Mouse (Mus musculus) T-helper 17 cell (primary cell): ENCODE measurements at regions not wholly inside any gene's neighbourhood (a gene's known extent, or its start where the extent isn't known, plus 50 kb on each side); places are given as distances from the start of the nearest gene placed in this dataset.

Experiments
- in situ Hi-C, 2 experiments: fragments of 300-600 bp; cut with MboI, MseI; formaldehyde crosslinking; loops; 1 replicate in 1 of 2; 2 replicates in 1 of 2; pipeline ENCODE4 v1.15.1; 2025; ENCODE audit warnings: high pct_unique_total_duplicates in 2 of 2

GRCm38 (mm10) chr7:75923951-75924467, 75.9 kb downstream of the Klhl25 start:
- in situ Hi-C loops = loop anchor here (5.0 to 10.0 kb wide), 5 partner anchors 43 to 1521 kb away; no protein-coding TSS in a partner anchor

DNA sequence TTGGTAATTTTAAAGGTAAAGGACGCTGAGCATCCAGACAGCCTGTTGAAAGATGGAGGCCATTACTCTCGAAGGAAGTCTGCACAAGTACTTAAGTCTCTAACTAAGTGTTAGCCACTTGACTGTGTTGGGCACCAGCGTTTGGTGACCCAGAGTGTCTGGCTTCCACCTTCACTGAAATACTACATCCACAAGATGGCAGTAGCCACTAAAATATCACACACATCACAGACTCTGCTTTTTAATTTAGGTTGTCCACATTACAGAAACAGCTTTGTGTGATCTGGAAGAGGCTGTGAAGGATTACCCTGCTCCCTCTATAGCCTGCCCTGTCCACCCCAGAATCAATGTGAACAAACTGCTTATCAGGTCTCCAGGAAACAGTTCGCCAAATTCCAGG, 79.4 kb downstream of the Klhl25 start:
- in situ Hi-C loops = loop anchor here (5.0 to 10.0 kb wide), 4 partner anchors 425 to 1517 kb away; no protein-coding TSS in a partner anchor

- in situ Hi-C loops = no loop called here
These were observed 95.7 kb downstream of the Klhl25 start for GRCm38 (mm10) chr7:75943844-75944243.

GRCm38 (mm10) chr7:75955671-75956070, 107.6 kb downstream of the Klhl25 start:
- in situ Hi-C loops = no loop called here

GRCm38 (mm10) chr7:75957366-75957765, 109.3 kb downstream of the Klhl25 start:
- in situ Hi-C loops = no loop called here

- in situ Hi-C loops = no loop called here
These were observed 112.0 kb downstream of the Klhl25 start for GRCm38 (mm10) chr7:75959903-75960620.

- in situ Hi-C loops = loop anchor here (5.0 kb wide), 2 partner anchors 34 to 46 kb away; no protein-coding TSS in a partner anchor
These were observed 120.1 kb downstream of the Klhl25 start for GRCm38 (mm10) chr7:75968177-75968576.

DNA sequence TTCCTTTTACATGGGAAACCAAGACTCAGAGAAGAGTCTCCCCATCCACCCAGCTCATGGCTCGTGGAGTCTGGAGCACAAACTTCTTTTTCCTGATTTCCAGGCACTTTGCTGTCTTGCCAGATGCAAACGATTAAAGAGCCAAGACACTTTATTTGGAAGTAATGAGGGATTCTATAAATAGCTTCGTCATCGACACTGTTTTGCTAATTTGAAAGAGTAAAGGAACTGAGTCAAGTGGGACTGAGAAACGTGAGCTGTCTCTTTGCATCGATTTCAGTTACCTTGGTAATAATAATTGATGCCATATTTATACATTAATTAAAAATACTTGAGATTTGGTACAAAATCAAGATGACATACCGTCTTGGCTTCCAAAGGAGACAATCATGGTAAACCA, 122.8 kb downstream of the Klhl25 start:
- in situ Hi-C loops = no loop called here

GRCm38 (mm10) chr7:75971706-75972105, 123.6 kb downstream of the Klhl25 start:
- in situ Hi-C loops = no loop called here

GRCm38 (mm10) chr7:75981560-75981959, 133.4 kb downstream of the Klhl25 start:
- in situ Hi-C loops = no loop called here

DNA sequence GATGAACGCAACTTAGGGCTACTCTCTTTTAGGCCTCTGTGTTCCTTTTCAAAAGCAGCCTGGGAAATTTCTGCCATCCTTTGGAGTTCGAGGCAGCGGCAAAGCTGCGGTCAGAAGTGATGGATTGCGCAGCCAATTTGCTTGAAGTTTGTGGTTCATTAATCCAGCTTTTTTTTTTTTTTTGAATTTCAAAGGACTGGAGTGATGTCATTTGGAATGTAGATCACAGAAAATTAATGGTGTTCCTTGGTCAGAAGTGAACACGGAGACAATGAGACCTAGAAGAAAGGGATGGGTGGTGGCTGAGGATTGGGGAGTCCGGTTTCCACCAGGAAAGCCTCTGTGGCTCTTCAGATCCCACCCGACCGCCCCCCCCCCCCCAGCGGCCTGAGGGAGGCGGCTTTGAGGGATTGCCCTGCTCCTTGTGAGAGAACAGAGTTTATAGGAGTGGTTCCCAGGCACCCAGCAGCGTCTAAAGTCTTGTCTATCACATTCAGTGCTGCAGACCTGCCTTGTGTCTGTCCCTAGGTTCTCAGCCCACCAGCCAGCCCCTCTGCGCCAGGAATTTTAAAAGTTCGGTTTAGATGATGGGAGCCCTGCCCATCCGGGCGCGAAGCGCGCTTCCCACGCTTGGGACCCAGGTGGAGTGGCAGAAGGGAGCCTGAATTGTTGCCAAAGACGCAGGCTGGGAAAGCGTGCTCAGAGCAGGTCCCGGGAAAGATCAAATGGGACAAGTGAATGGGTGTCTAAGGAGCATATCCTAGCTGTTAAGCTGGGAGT, 135.1 kb downstream of the Klhl25 start:
- in situ Hi-C loops = no loop called here

DNA sequence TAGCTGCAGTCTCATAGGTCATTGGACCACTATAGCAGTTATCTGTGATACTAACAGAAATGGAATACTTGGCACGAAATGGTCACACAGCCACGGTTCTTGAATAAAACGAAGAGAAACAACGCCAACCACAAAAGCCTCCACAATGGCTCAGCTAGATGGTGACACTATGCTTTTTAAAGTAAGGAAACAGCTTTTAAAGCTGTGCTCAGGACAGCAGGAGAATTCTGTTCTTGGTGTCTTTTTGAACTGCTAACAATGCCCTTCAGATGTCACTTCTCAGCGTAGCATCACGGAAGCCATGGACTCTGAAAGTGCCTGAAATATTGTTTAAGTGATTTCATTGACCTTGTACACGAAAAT, 135.7 kb downstream of the Klhl25 start:
- in situ Hi-C loops = no loop called here

DNA sequence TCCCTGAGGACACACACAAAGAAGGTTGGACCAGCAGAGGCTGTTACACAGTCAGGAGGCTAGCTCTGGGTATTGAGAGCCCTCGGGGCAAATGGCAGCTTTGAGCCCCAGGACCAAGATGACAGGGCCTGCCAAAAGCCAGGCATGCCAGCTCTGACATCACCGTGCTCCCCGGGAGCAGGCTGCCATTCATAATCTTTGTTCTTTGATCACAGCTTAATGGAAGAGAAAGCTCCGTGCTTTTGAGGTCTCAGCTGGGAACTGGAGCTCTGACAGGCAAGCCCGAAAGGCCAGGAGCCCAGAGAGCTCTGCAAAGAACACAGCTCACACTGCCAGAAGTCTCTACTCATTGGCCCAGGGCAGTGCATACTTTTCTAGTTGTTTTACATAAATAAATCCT, 150.7 kb downstream of the Klhl25 start:
- in situ Hi-C loops = no loop called here

DNA sequence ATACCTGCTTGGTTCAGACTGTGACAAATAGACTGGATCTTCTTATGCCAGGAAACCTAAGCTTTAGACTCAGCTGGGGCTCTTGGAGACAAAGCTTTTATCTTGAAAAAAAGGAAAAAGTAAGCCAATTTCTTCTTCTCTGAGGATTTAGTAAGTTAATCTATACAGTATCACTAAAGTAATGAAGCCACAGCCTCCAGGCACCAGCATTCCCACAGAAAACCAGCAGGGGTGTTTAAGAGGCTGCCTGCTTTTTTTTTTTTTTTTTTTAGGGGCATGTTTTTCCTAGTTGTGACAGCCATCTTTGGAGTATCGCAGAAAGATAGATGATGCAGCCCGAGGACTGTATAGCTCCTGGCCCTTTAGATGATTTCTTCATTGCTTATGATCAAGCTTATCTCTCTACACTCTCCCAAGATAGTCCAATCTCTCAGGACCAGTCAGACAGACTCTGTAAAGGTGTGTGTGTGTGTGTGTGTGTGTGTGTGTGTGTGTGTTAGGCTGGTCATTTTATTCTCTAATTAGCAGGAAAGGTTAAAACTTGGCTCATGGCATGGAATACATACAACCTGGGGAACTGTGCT, 151.3 kb downstream of the Klhl25 start:
- in situ Hi-C loops = no loop called here

GRCm38 (mm10) chr7:76001012-76001411, 152.9 kb downstream of the Klhl25 start:
- in situ Hi-C loops = loop anchor here (5.0 kb wide), 1 partner anchor 34 kb away; no protein-coding TSS in a partner anchor

- in situ Hi-C loops = no loop called here
These were observed 160.1 kb downstream of the Klhl25 start for GRCm38 (mm10) chr7:76008226-76008625.

- in situ Hi-C loops = loop anchor here in 1 of 2 experiments (10.0 kb wide), 3 partner anchors 97 to 1403 kb away; no protein-coding TSS in a partner anchor
These were observed 181.9 kb upstream of the Agbl1 start for GRCm38 (mm10) chr7:76047743-76048142.

DNA sequence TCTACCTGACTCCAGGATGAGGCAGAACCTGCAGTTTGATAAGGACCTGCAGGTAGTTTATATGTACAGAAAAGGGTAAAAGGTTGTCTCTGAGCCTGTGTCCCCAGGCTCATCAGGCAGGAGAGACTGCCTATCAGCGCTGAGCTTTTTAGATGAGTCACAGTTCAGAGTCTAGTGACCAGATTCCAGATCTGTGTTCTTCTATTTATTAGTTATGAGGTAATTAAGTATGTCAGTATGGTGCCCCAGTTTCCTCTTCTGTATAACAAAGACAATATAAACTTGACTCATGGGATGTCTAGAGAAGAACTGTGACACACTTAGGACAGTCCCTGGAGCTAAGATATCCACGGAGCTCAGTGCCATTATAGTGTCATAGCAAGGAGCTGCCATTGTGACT, 180.3 kb upstream of the Agbl1 start:
- in situ Hi-C loops = loop anchor here in 1 of 2 experiments (10.0 kb wide), 3 partner anchors 95 to 1405 kb away; no protein-coding TSS in a partner anchor

DNA sequence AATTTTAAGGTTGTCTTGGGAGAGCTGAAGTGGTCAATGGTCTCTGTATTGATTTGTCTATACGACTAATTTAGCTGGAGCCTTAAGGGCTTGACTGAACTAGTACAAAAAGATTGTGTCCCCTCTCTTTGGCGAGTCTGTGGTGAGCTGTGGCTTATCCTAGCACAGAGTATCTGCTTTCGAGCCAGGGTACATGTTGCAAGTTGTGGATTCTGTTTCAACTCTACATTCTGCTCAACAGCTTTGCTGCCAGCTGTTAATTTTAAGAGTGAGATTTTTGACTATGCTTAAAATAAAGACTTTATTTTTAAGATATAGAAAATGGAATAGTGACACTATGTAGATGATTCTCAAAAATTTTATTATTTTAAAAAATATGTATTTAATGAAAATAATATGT, 175.8 kb upstream of the Agbl1 start:
- in situ Hi-C loops = no loop called here

DNA sequence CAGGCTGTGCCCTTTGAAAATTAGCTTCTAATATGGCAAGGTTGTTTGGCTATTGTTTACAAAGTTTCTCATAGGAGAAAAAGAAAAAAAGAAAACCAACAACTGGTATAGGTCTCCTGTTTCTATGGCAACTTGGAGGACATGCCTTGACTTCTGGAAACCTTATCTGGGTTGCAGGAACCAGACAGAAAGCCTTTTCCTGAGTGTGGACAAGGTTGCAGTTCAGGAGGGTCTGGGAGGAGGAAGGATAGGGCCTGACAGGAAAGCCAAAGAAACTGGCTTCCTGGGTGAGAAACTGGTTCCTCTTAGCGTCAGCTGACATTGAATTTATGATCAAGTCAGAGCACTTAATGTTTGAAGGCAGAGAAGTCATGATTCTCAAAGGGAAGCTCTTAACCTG, 130.5 kb upstream of the Agbl1 start:
- in situ Hi-C loops = no loop called here

DNA sequence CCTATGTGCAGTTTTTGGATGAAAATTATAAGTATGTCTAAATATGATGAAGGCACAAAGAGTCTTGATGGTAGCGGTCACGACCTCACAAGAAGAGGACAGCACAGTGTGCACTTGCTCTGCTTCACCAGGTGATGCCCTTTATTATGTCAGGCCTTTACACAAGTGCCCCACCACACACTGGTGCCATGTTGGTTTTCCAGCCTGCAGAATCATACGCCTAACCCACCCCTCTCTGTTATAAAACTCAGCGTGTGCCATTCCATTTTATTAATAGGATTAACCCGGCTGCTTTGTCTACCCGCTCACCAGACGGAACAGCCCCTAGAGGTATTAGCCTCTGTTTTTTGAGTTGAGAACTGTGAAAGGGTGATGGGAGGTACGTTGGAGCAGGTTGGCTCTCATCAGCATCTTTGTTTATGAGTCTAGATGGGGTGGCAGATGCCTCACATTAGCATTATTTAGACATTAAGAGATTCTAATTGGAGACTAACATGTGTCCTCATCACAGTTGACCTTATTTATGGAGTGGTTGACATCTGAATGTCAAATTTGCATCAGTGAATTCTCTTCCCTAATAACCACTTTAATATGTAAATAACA, 108.3 kb upstream of the Agbl1 start:
- in situ Hi-C loops = no loop called here
